Mouse (Mus musculus) kidney, embryonic 15.5 days (tissue): ENCODE data around the gene Best3. TPM values are rescaled to one million over a fixed set of nuclear protein-coding genes. Genes with fewer than 3 reads are reported as not detected.

Experiments used
- ATAC-seq: fragments of 200-750 bp; cut with Nextera tagmentation; replicated peaks from 2 replicates; pipeline ENCODE4 v1.8.0; 2017; ENCODE audit warnings: moderate TSS enrichment; ENCODE audit not compliant: low FRiP score
- H3K27ac ChIP-seq: fragments of 300-500 bp; sonication (generic); 2 replicates; pipeline ENCODE4 v1.5.1; 2015; ENCODE audit warnings: mild to moderate bottlenecking, inconsistent platforms
- H3K27me3 ChIP-seq: fragments of 300-500 bp; sonication (generic); 2 replicates; pipeline ENCODE4 v1.6.1; 2015; ENCODE audit warnings: inconsistent platforms
- H3K36me3 ChIP-seq: fragments of 300-500 bp; sonication (generic); 2 replicates; pipeline ENCODE4 v1.6.1; 2015; ENCODE audit warnings: inconsistent platforms
- H3K4me1 ChIP-seq: fragments of 300-500 bp; sonication (generic); 2 replicates; pipeline ENCODE4 v1.6.1; 2015; ENCODE audit warnings: inconsistent platforms
- H3K4me2 ChIP-seq: fragments of 300-500 bp; sonication (generic); 2 replicates; pipeline ENCODE4 v1.6.1; 2015; ENCODE audit warnings: moderate library complexity, mild to moderate bottlenecking, inconsistent platforms
- H3K4me3 ChIP-seq: fragments of 300-500 bp; sonication (generic); replicated peaks from 2 replicates; pipeline ENCODE4 v1.5.1; 2015; ENCODE audit warnings: mild to moderate bottlenecking, inconsistent platforms
- H3K9ac ChIP-seq: fragments of 300-500 bp; sonication (generic); 2 replicates; pipeline ENCODE4 v1.6.1; 2015; ENCODE audit warnings: mild to moderate bottlenecking, inconsistent platforms
- H3K9me3 ChIP-seq: fragments of 300-500 bp; sonication (generic); replicated peaks from 2 replicates; pipeline ENCODE4 v1.6.1; 2016; ENCODE audit warnings: inconsistent platforms
- WGBS: fragments of 180-500 bp; shearing (Covaris S2); methylation state at CpG from one replicate; pipeline ENCODE4 v1.1.7; 2015; ENCODE audit warnings: mixed read lengths; 5-methylcytosine and 5-hydroxymethylcytosine counted together
- polyA plus RNA-seq: library from polyadenylated mRNA; unstranded; fragments of >200 nt; fragmentation: Nextera tagmentation; extraction: Ambion mirVana; gene quantifications from 2 replicates; pipeline ENCODE4 v1.2.1, GENCODE M21; 2015

Best3 gene
- polyA plus RNA-seq, 1 experiment from 2014 or later: 0.30 TPM

DNA sequence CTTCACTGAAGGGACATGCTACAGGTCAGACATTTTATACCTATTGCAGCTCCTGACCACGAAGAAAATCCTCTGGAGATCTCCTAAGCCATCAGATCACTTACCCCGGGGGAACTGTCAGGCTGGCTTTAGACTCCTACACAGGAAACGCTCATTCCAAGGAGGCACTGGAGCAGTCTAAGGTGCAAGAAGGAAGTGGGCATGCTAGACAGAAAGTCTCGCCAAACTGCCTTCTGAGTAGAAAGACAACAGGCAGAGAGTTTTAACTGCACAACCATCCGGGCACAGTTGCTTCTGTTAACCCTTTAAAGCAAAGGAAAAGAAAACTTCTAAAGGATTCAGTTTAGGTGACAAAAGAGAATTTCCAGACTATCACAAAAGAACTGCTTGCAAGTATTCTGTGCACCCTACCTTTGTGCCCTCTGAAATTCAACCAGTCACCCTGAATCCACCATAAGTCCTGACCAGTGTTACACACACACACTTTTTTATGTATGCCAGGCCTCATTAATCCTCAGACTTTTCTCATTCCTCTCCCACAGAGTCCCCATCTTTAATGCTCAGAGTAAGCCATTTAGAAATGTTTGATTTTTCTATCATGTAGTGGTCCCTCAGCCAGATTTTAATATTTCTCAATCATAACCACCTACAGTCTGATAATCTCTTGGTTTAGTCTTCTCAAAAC lies 28.1 kb upstream of the Best3 start:
- Histone ChIP-seq H3K9ac (no peak overlapping the region), H3K27ac (peak overlapping the region; percentile 80), H3K27me3 (no peaks in the 10 kb centered on the region), H3K4me2 (no peak overlapping the region), H3K9me3 (0 out of 2 replicates have a peak, but pooled peaks cover 2% of the 10 kb centered on the region), H3K4me3 (no peak overlapping the region), H3K36me3 (peaks cover 5% of the 10 kb centered on the region; the same call in 1 of the 2 replicates), H3K4me1 (peaks cover 24% of the 10 kb centered on the region)
- WGBS: 9% methylated on average over 5 of the region's 5 CpGs
- peak; percentile 79 for ATAC-seq

GRCm38 (mm10) chr10:116962152-116962551 lies 24.0 kb upstream of the Best3 start:
- Histone ChIP-seq H3K4me3 (no peak overlapping the region), H3K27me3 (no peaks in the 10 kb centered on the region), H3K36me3 (no peaks in the 10 kb centered on the region), H3K9me3 (no peaks in the 10 kb centered on the region), H3K27ac (no peak overlapping the region), H3K9ac (no peak overlapping the region), H3K4me1 (peaks cover 34% of the 10 kb centered on the region), H3K4me2 (no peak overlapping the region)
- 68% methylated on average over 14 of the region's 14 CpGs for WGBS
- ATAC-seq: no peak

DNA sequence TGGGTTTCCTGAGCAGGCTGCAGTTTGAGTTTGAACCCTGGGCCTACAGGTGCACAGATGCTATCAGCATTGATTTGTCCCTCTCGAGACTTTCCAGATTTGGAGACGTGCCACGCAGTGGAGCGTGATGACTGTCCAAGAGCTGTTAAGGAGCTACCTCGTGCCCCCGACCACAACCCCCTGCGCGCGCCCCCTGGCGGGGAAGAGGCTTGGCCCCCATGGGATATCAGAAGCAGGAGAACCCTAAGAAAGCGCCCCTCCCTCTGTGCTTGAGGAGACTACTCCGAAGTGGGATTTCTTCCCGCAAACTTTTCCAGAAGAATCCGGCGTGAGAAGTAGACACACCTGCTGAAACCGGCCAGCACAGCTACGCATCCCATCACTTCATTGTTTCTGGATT lies 23.3 kb upstream of the Best3 start:
- no peak overlapping the region for H3K9ac ChIP-seq
- no peak overlapping the region for H3K4me2 ChIP-seq
- H3K36me3 ChIP-seq: no peaks in the 10 kb centered on the region
- 64% methylated on average over 17 of the region's 17 CpGs for WGBS
- no peak for ATAC-seq
- no peak overlapping the region; the same call in 1 of the 2 replicates for H3K27ac ChIP-seq
- H3K27me3 ChIP-seq: no peaks in the 10 kb centered on the region
- no peak overlapping the region for H3K4me3 ChIP-seq
- H3K9me3 ChIP-seq: no peaks in the 10 kb centered on the region
- H3K4me1 ChIP-seq: peaks cover 27% of the 10 kb centered on the region

DNA sequence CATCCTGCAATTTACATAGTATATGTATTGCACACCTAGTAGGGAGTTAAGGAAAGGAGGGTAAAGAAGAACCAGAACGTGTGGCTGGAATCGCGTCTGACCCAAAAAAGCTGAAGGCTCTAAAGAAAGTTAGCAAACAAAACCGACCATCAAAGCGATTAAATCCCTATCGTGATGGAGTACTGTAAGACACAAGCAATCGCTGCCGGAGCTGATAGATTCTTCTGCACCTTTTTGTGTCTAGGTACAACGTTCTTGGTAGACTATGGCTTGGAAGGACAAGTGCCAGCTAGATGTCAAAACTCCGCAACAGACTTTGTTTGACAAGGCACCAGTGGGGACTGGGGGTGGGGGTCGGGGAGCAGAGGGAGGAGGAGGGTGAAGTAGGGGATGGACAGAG lies 22.0 kb upstream of the Best3 start:
- Histone ChIP-seq H3K27ac (no peak overlapping the region), H3K27me3 (no peaks in the 10 kb centered on the region), H3K36me3 (no peaks in the 10 kb centered on the region), H3K4me2 (no peak overlapping the region), H3K9me3 (no peaks in the 10 kb centered on the region), H3K4me1 (peaks cover 24% of the 10 kb centered on the region; the same call in 1 of the 2 replicates), H3K4me3 (no peak overlapping the region), H3K9ac (no peak overlapping the region)
- ATAC-seq: no peak
- WGBS: 82% methylated on average over 11 of the region's 11 CpGs

DNA sequence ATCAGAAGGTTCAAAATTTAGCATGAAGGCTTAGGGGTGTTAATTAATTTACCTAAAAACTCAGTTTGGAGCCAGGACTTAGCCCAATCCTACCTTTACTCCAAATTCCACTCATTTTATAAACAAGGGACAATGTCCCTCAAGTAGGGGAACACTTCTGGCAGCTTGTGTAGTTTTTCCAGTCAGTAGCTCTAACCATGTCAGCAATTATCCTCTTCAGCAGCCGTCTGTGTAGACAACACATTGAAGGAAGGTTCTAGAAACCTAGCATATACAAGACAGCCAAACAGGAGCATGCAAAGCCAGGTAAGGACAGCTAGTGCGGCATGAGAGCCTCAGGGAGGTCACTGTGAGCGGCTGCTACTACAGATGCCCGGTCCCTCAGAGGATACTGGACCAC lies 21.5 kb upstream of the Best3 start:
- WGBS: 90% methylated on average over 4 of the region's 4 CpGs
- no peak overlapping the region for H3K27ac ChIP-seq
- no peaks in the 10 kb centered on the region for H3K9me3 ChIP-seq
- peaks cover 24% of the 10 kb centered on the region; the same call in 1 of the 2 replicates for H3K4me1 ChIP-seq
- no peak overlapping the region for H3K4me2 ChIP-seq
- no peak for ATAC-seq
- H3K9ac ChIP-seq: no peak overlapping the region
- H3K4me3 ChIP-seq: no peak overlapping the region
- H3K27me3 ChIP-seq: no peaks in the 10 kb centered on the region
- no peaks in the 10 kb centered on the region for H3K36me3 ChIP-seq

GRCm38 (mm10) chr10:116965297-116965696 lies 20.8 kb upstream of the Best3 start:
- ATAC-seq: no peak
- Histone ChIP-seq H3K27me3 (no peaks in the 10 kb centered on the region), H3K27ac (0 out of 2 replicates have a peak overlapping the region, but pooled peaks have one; percentile 3), H3K4me2 (no peak overlapping the region), H3K4me3 (no peak overlapping the region), H3K4me1 (peaks cover 24% of the 10 kb centered on the region; the same call in 1 of the 2 replicates), H3K36me3 (no peaks in the 10 kb centered on the region), H3K9ac (no peak overlapping the region), H3K9me3 (no peaks in the 10 kb centered on the region)
- whole genome bisulfite sequencing: 46% methylated on average over 5 of the region's 5 CpGs

- Histone ChIP-seq H3K27me3 (no peaks in the 10 kb centered on the region), H3K4me2 (no peak overlapping the region), H3K4me3 (no peak overlapping the region), H3K4me1 (peaks cover 24% of the 10 kb centered on the region; the same call in 1 of the 2 replicates), H3K27ac (0 out of 2 replicates have a peak overlapping the region, but pooled peaks have one; percentile 3), H3K36me3 (no peaks in the 10 kb centered on the region), H3K9ac (no peak overlapping the region), H3K9me3 (no peaks in the 10 kb centered on the region)
- ATAC-seq: peak; percentile 38; the same call in 1 of the 2 replicates
- 64% methylated on average over 6 of the region's 6 CpGs for WGBS
Observed at GRCm38 (mm10) chr10:116966065-116966464, 20.0 kb upstream of the Best3 start.

GRCm38 (mm10) chr10:116968741-116969140 lies 17.4 kb upstream of the Best3 start:
- no peak overlapping the region for H3K9ac ChIP-seq
- no peak overlapping the region for H3K4me2 ChIP-seq
- H3K4me1 ChIP-seq: peaks cover 6% of the 10 kb centered on the region; the same call in 1 of the 2 replicates
- no peak overlapping the region for H3K4me3 ChIP-seq
- H3K9me3 ChIP-seq: no peaks in the 10 kb centered on the region
- no peaks in the 10 kb centered on the region for H3K36me3 ChIP-seq
- no peaks in the 10 kb centered on the region for H3K27me3 ChIP-seq
- H3K27ac ChIP-seq: no peak overlapping the region
- no peak for ATAC-seq
- WGBS: 79% methylated on average over 4 of the region's 4 CpGs

DNA sequence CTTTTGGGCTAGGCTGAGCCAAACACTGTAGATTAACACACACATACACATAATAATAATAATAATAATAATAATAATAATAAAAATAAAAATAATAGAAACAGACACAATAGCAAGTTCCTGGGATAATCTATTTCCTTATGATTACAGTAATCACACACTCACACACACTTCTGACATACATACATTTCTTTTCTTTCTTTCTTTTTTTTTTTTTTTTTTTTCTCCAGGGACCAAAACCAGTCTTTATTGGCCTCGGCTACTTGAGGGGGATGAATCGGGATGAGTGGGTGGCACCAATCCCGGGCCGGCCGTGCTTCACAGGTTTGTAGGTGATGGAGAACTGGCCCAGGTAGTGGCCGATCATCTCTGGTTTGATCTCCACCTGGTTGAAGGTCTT lies 13.6 kb upstream of the Best3 start, which contains the start of gene Gm10271:
TSS of gene Gm10271 (minus strand) at position 101 of the 400 bp plus-strand sequence.
- Histone ChIP-seq H3K4me2 (no peak within 1 kb of the TSS), H3K9ac (no peak within 1 kb of the TSS), H3K9me3 (no peaks in the 10 kb centered on the region), H3K27ac (no peak within 1 kb of the TSS), H3K36me3 (no peaks in the 10 kb centered on the region), H3K27me3 (no peaks in the 10 kb centered on the region), H3K4me1 (peaks cover 7% of the 10 kb centered on the region), H3K4me3 (no peak within 1 kb of the TSS)
- ATAC-seq: no peak
- WGBS: over 99% methylated on average over 6 of the region's 6 CpGs

GRCm38 (mm10) chr10:116977455-116977854 lies 8.7 kb upstream of the Best3 start:
- no peak overlapping the region for H3K4me2 ChIP-seq
- no peak overlapping the region for H3K9ac ChIP-seq
- no peak overlapping the region for H3K4me3 ChIP-seq
- H3K9me3 ChIP-seq: no peaks in the 10 kb centered on the region
- H3K27me3 ChIP-seq: no peaks in the 10 kb centered on the region
- no peak overlapping the region for H3K27ac ChIP-seq
- peak; percentile 59 for ATAC-seq
- peaks cover 11% of the 10 kb centered on the region for H3K4me1 ChIP-seq
- H3K36me3 ChIP-seq: no peaks in the 10 kb centered on the region
- 18% methylated on average over 4 of the region's 4 CpGs for WGBS

GRCm38 (mm10) chr10:116977858-116978257 lies 8.3 kb upstream of the Best3 start:
- no peaks in the 10 kb centered on the region for H3K9me3 ChIP-seq
- no peak overlapping the region for H3K9ac ChIP-seq
- no peak for ATAC-seq
- peaks cover 11% of the 10 kb centered on the region for H3K4me1 ChIP-seq
- no peak overlapping the region for H3K4me2 ChIP-seq
- 73% methylated on average over 2 of the region's 2 CpGs for WGBS
- H3K4me3 ChIP-seq: no peak overlapping the region
- H3K27ac ChIP-seq: no peak overlapping the region
- H3K36me3 ChIP-seq: no peaks in the 10 kb centered on the region
- H3K27me3 ChIP-seq: no peaks in the 10 kb centered on the region

- Histone ChIP-seq H3K27ac (no peak overlapping the region), H3K4me3 (no peak overlapping the region), H3K27me3 (no peaks in the 10 kb centered on the region), H3K4me1 (peaks cover 11% of the 10 kb centered on the region), H3K4me2 (no peak overlapping the region), H3K36me3 (no peaks in the 10 kb centered on the region), H3K9me3 (no peaks in the 10 kb centered on the region), H3K9ac (no peak overlapping the region)
- WGBS: 88% methylated on average over 9 of the region's 9 CpGs
- ATAC-seq: no peak
Observed at GRCm38 (mm10) chr10:116978841-116979240, 7.3 kb upstream of the Best3 start.
